Mouse (Mus musculus) mouse trophoblast stem cell (cell line): ENCODE data around the gene Dnhd1.

Experiments
- in situ Hi-C, 2 experiments: fragments of 300-500 bp; cut with MseI, MboI; formaldehyde crosslinking; loops; 2 replicates in 1 of 2; 3 replicates in 1 of 2; pipeline ENCODE4 v1.15.1; 2025

Gene Dnhd1

GRCm38 (mm10) chr7:105639756-105640155 is 10.9 kb upstream of the Dnhd1 start, which contains the start of gene Timm10b:
Gene Timm10b, plus strand, starts transcription at chr7:105640056.
- in situ Hi-C loops: no loop called here

- in situ Hi-C loops: no loop called here
Observed at GRCm38 (mm10) chr7:105640233-105640893, 10.3 kb upstream of the Dnhd1 start, which contains the start of the genes Arfip2 and Gm45799. Gene Arfip2, minus strand, starts transcription at chr7:105640416. Gene Gm45799, plus strand, starts transcription at chr7:105640552.

DNA sequence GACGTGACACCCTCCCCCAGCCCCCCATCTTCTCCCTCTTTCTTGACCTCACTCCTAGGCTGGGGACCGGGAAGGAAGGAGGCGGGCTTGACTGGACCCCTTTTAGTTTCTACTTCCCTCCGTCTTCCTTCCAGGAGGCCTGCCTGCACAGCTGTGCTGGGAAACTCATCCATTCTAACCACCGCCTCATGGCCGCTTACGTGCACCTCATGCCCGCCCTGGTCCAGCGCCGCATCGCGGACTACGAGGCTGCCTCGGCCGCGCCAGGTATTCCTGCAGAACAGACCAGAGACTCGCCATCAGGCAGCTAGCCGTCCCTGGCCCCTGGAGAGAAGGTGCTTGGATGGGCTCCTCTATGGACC is 9.8 kb upstream of the Dnhd1 start:
- in situ Hi-C loops: no loop called here

DNA sequence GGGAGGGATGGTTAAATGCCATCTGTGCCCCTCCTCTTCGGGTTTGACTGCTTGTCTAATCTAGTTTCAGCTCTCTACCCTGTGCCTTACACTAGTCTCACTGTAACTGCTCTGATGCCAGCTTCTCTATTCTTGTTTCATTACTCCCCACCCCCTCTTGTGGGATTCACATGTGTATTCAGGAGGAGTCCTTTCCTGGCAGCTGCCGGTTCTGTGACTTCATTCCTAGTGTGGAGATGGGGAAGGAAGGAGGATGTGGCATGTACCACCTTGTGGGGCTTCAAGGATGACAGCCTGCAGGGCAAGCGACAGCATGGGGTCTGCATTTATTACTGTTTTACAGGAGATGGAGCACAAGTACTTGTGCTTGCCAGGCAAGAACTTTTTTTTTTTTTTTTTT is 8.7 kb upstream of the Dnhd1 start:
- in situ Hi-C loops: no loop called here

- in situ Hi-C loops: no loop called here
Observed at GRCm38 (mm10) chr7:105685541-105686197, 35.0 kb downstream of the Dnhd1 start.

DNA sequence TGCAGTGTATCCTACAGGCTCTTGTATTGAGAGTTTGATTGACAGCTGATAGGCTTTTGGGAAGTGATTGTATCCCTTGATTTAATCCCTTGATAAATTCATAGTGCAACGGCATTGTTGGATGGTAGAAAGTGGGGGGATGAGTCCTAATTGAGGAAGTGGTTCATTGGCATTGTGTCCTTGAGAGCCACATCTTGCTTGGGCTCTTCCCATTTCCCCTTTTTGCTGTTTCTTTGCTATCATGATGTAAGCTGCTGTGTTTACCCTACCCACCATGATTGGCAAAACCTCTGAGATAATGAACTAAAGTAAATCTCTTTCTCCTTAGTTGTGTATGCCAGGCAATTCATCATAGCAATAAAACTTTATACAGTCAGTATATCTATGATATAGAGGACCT is 40.2 kb downstream of the Dnhd1 start:
- in situ Hi-C loops: no loop called here

GRCm38 (mm10) chr7:105703184-105703583 is 52.6 kb downstream of the Dnhd1 start:
- in situ Hi-C loops: no loop called here

GRCm38 (mm10) chr7:105703816-105704215 is 53.2 kb downstream of the Dnhd1 start:
- in situ Hi-C loops: no loop called here

- in situ Hi-C loops: no loop called here
Observed at GRCm38 (mm10) chr7:105708733-105709132, 58.1 kb downstream of the Dnhd1 start.

- in situ Hi-C loops: no loop called here
Observed at GRCm38 (mm10) chr7:105715366-105715765, 64.7 kb downstream of the Dnhd1 start.

DNA sequence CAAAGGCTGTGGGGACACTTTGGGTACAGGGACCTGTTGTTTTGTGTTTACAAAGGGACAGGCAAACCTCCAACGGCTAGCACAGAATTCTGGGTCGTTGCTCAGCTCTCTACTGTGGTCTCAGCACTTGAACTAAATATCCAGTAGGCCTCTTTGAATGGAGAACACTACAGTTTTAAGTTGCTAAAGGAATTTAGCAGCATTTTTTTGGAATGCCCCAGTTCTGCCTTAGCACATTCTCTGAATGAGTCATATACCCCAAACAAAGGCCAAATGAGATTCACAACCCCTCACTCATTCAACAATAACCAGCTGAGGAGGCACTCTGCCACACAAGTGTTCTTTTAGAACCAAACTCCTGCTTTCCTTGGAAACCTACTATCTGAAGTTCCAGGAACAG is 71.3 kb downstream of the Dnhd1 start:
- in situ Hi-C loops: no loop called here

GRCm38 (mm10) chr7:105726144-105726979 is 75.7 kb downstream of the Dnhd1 start:
- in situ Hi-C loops: no loop called here

GRCm38 (mm10) chr7:105726980-105727325 is 76.3 kb downstream of the Dnhd1 start:
- in situ Hi-C loops: no loop called here

DNA sequence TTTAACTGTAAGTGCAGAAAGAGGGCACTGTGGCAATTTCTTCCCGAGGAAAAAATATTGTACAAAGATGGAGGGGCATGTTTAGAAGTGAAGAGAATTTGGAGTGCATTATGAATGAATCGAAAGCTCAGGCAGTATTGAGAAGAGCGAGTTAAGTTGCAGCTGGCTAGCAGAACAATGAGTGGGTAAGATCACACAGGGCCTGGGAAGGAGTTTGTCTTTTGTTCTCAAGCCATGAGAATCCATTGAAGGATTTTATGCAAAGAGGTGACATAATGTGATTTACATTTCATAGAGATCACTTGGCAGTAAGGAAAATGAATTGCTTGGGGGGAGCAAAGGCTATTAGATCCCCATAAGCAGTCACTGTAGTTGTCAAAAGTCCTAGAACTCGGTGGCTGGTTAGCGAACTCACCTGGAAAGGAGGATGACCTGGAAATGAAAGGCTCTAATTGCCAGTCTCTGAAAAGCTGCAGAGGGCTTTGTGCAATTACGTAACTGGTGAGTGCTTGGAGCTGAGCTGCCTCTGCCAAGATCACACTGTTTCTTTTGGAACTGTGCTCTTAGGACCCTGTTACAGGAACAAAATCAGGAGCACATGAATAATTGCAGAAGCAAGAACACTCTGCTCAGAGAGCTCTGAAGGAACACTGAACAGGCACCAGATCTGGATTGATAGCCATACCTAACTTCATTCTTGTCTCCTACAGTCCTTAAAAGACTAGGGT is 78.2 kb downstream of the Dnhd1 start:
- in situ Hi-C loops: no loop called here

DNA sequence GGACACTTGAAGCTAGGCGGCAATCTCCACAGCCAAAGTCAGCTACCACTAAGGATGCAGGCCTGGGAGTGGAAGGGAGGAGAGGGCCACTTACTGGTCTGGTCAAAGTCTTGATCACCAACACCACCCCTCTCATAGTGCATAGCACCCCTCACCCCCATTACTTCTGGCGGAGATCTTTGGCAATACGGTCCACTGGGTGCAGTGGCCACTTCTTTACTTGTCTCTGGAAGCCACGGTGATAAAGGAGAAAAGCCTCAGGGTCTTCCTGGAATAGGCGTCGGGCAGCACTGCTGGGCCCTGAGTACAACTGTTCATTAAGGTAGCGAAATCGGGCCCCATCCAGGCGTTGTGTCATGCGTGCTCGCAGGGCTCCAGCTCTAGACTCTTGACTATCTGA is 83.2 kb downstream of the Dnhd1 start:
- in situ Hi-C loops: loop anchor here in 1 of 2 experiments (10.0 kb wide), 1 partner anchor 71 kb away; no protein-coding TSS in a partner anchor

GRCm38 (mm10) chr7:105734826-105735225 is 84.2 kb downstream of the Dnhd1 start:
- in situ Hi-C loops: loop anchor here in 1 of 2 experiments (10.0 kb wide), 1 partner anchor 70 kb away; no protein-coding TSS in a partner anchor

GRCm38 (mm10) chr7:105735464-105735863 is 84.8 kb downstream of the Dnhd1 start:
- in situ Hi-C loops: loop anchor here in 1 of 2 experiments (10.0 kb wide), 1 partner anchor 69 kb away; no protein-coding TSS in a partner anchor

DNA sequence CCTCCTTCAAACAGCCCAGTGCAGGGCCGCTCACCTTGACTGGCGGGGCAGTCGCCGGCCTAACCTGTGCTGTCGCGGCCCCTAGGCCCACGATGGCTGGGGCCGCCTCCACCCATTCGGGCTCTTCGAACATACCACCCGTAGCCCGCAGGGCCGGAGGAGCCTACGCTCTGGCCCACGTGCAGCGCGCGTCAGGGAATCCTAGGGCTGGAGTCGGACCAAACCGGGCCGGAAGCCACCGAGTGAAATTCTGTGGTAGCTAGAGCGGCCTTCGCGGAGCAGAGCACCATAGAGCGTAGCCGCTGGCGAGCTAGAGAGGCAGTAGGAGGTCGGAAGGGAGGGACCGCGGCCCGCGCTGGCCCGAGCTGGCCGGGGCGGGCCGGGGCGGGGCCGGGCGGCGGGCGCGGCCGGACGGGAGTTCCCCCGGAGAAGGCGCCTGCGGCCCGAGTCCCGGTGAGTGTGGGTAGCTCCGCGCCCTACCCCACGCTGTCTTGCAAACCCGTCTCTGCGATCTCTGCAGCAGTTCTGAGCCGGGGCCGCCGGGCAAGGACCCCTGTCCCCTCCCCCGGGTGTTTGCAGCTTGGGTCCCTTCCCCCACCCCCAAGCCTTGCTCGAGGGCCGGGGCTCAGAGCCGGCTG is 85.8 kb downstream of the Dnhd1 start, which contains the start of gene Ilk:
TSS of gene Ilk (plus strand) at position 329 of the 638 bp plus-strand sequence.
- in situ Hi-C loops: loop anchor here in 1 of 2 experiments (10.0 kb wide), 1 partner anchor 68 kb away; no protein-coding TSS in a partner anchor

GRCm38 (mm10) chr7:105736911-105737521 is 86.4 kb downstream of the Dnhd1 start, which contains the start of gene Rrp8:
Gene Rrp8, minus strand, starts transcription at chr7:105737385.
- in situ Hi-C loops: loop anchor here in 1 of 2 experiments (10.0 kb wide), 1 partner anchor 68 kb away; no protein-coding TSS in a partner anchor

DNA sequence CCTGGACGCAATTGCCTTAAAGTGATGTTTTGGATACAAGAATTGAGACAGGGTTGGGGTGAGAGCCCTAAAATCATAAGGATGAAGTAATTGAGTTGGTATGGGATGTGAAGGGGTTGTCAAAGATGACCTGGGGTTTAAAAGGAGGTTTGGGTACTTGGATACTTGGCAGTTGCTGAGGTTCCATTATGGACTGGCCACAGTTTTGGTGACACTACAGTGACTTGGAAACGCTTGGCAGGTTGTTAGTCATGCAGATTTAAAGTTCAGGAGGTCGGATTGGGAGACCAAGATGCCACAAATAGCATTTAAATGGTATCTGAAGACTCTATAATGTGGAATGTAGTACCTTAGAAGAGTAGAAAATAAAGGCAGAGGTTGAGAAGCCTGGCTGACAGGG is 87.0 kb downstream of the Dnhd1 start:
- in situ Hi-C loops: loop anchor here in 1 of 2 experiments (10.0 kb wide), 1 partner anchor 67 kb away; no protein-coding TSS in a partner anchor
